Mouse (Mus musculus): ENCODE measurements around the gene Plekhg1. TPM values are rescaled to one million over a fixed set of nuclear protein-coding genes. Genes with fewer than 3 reads are reported as not detected.

The Plekhg1 gene
- polyA plus RNA-seq, 1 experiment from 2014 or later: 16.1 TPM

- H3K4me3 ChIP-seq (replicated peaks): no peak overlapping the region
- no peak for ATAC-seq (ENCODE audit: insufficient number of reproducible peaks, insufficient read depth, low FRiP score, low TSS enrichment, low read depth)
- 95% methylated on average over 6 of the region's 6 CpGs for WGBS
- no peaks in the 10 kb centered on the region for H3K4me1 ChIP-seq (replicated peaks)
- H3K4me2 ChIP-seq: no peak overlapping the region
- H3K27me3 ChIP-seq: no peaks in the 10 kb centered on the region
- H3K9ac ChIP-seq (replicated peaks): no peak overlapping the region
- no peak overlapping the region for H3K27ac ChIP-seq
- H3K36me3 ChIP-seq: peaks cover 31% of the 10 kb centered on the region
- no peaks in the 10 kb centered on the region for H3K9me3 ChIP-seq
These were observed 250.2 kb downstream of the Plekhg1 start for GRCm38 (mm10) chr10:3990295-3990883.

GRCm38 (mm10) chr10:3993365-3994102, 253.4 kb downstream of the Plekhg1 start:
- H3K4me3 ChIP-seq (replicated peaks): no peak overlapping the region
- 83% methylated on average over 8 of the region's 8 CpGs for WGBS
- H3K9ac ChIP-seq (replicated peaks): no peak overlapping the region
- no peak overlapping the region for H3K27ac ChIP-seq
- H3K36me3 ChIP-seq: peaks cover 28% of the 10 kb centered on the region
- H3K4me2 ChIP-seq: no peak overlapping the region
- no peaks in the 10 kb centered on the region for H3K27me3 ChIP-seq
- no peak for ATAC-seq (ENCODE audit: insufficient number of reproducible peaks, insufficient read depth, low FRiP score, low TSS enrichment, low read depth)
- H3K9me3 ChIP-seq: no peaks in the 10 kb centered on the region
- H3K4me1 ChIP-seq (replicated peaks): no peaks in the 10 kb centered on the region

- Histone ChIP-seq H3K9ac (replicated peaks) (no peak overlapping the region), H3K27ac (no peak overlapping the region), H3K36me3 (peaks cover 16% of the 10 kb centered on the region), H3K27me3 (no peaks in the 10 kb centered on the region), H3K4me2 (no peak overlapping the region), H3K9me3 (no peaks in the 10 kb centered on the region), H3K4me1 (replicated peaks) (no peaks in the 10 kb centered on the region), H3K4me3 (replicated peaks) (no peak overlapping the region)
- WGBS: 80% methylated on average over 4 of the region's 4 CpGs
- ATAC-seq (ENCODE audit: insufficient number of reproducible peaks, insufficient read depth, low FRiP score, low TSS enrichment, low read depth): no peak
These were observed 255.1 kb downstream of the Plekhg1 start for GRCm38 (mm10) chr10:3995277-3995676.

DNA sequence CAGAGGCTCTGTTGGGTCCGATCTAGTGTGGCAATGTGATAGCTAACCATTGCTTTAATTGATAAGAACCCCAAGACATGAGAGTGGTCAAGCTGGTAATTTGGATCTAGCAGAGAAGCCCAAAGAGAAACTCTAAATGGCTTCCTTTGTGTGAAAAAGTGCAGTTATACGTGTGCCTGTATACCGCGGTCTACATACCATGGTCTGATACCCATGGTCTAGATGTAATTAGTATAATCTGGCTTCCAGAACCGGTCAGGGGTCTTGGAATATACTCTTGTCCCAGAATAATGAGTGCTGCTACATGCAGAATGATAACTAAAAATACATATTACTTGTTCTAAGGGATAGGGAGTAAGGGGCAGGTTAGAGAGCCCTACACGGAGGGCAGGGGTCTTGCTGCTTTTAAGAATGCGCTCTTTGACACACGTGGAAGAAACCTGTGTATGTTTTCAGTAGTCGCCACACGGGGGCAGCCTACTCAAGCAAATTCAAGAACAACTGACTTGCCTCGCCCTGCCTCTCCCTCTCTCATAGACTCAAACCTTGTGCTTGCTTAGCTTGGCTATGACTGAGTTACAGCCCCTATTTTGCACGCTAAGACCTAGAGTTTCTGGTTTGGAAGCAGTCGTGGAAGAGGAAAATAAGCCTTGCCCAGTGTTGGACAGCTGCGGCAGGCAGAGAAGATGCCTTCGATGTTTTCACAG, 256.2 kb downstream of the Plekhg1 start:
- Histone ChIP-seq H3K9ac (replicated peaks) (no peak overlapping the region), H3K36me3 (peaks cover 13% of the 10 kb centered on the region; the same call in 1 of the 2 replicates), H3K4me1 (replicated peaks) (no peaks in the 10 kb centered on the region), H3K27ac (no peak overlapping the region), H3K4me3 (replicated peaks) (no peak overlapping the region), H3K27me3 (no peaks in the 10 kb centered on the region), H3K9me3 (no peaks in the 10 kb centered on the region), H3K4me2 (no peak overlapping the region)
- 59% methylated on average over 15 of the region's 15 CpGs for WGBS
- peak; percentile 71; the same call in 1 of the 2 replicates for ATAC-seq (ENCODE audit: insufficient number of reproducible peaks, insufficient read depth, low FRiP score, low TSS enrichment, low read depth)

GRCm38 (mm10) chr10:3997851-3998426, 257.8 kb downstream of the Plekhg1 start:
- no peaks in the 10 kb centered on the region for H3K9me3 ChIP-seq
- H3K36me3 ChIP-seq: peaks cover 11% of the 10 kb centered on the region; the same call in 1 of the 2 replicates
- no peak overlapping the region for H3K4me2 ChIP-seq
- H3K4me1 ChIP-seq (replicated peaks): no peaks in the 10 kb centered on the region
- H3K27me3 ChIP-seq: no peaks in the 10 kb centered on the region
- no peak overlapping the region for H3K4me3 ChIP-seq (replicated peaks)
- H3K9ac ChIP-seq (replicated peaks): no peak overlapping the region
- 91% methylated on average over 7 of the region's 7 CpGs for WGBS
- no peak for ATAC-seq (ENCODE audit: insufficient number of reproducible peaks, insufficient read depth, low FRiP score, low TSS enrichment, low read depth)
- no peak overlapping the region for H3K27ac ChIP-seq

DNA sequence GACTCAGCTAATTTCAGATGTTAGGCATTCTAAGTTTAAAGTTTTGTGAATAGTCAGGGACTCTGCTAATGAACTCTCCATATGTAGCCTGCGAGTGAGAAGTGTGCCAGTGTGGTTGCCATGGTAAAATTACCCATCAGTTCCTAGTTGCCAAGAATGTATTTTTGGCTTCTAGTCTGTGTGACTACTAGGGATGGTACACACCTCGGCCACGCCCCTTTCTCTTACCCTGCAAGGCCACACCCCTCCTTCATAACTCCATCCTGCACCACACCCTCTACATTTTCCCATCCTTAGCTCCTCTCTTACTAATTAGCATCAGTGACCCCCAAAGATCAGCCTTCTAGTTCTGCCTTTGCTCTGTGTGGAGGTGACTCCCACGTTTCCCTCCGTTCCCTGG, 262.5 kb downstream of the Plekhg1 start:
- Histone ChIP-seq H3K4me1 (replicated peaks) (peaks cover 9% of the 10 kb centered on the region; the same call in 1 of the 2 replicates), H3K4me3 (replicated peaks) (no peak overlapping the region), H3K9ac (replicated peaks) (no peak overlapping the region), H3K4me2 (no peak overlapping the region), H3K9me3 (no peaks in the 10 kb centered on the region), H3K36me3 (0 out of 2 replicates have a peak, but pooled peaks cover 4% of the 10 kb centered on the region), H3K27ac (no peak overlapping the region), H3K27me3 (no peaks in the 10 kb centered on the region)
- no peak for ATAC-seq (ENCODE audit: insufficient number of reproducible peaks, insufficient read depth, low FRiP score, low TSS enrichment, low read depth)
- 86% methylated on average over 5 of the region's 5 CpGs for WGBS

GRCm38 (mm10) chr10:4005191-4005590, 265.0 kb downstream of the Plekhg1 start:
- 78% methylated on average over 7 of the region's 7 CpGs for WGBS
- Histone ChIP-seq H3K36me3 (no peaks in the 10 kb centered on the region), H3K27me3 (no peaks in the 10 kb centered on the region)

DNA sequence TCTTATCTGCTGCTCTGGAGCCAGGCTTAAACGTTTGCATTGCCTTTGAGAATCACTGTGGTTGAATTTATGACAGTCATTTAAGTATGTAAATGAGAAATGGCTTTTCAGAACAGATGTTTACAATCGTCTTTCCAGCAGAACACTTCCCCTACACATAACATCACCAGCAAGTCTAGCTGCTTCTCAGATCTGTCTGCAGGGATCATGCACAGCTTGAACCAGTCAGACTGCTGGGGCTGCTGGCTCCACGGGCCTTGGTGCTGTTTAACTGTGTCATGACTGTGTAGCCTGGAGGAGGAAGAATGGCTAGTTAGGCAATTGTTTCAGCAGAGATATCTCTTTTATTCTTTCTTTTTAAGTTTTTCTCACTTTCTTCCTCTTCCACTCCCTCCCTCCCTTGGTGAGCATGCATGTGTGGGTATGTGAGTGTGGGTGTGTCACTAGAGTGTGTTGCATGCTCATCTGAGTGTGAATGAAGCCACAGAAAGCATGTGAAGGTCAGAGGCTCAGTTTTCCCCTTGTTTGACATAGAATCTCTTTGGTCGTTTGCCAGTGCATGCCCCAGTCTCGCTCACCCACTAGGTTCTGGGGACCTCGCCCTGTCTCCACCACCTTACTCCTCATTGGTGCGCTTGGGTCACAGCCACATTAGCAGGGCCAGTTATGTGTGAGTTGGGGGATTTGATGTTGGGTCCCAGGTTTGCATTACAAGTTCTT, 266.3 kb downstream of the Plekhg1 start:
- WGBS: 57% methylated on average over 7 of the region's 7 CpGs
- no peaks in the 10 kb centered on the region for H3K9me3 ChIP-seq
- peaks cover 9% of the 10 kb centered on the region; the same call in 1 of the 2 replicates for H3K4me1 ChIP-seq (replicated peaks)
- H3K36me3 ChIP-seq: no peaks in the 10 kb centered on the region
- H3K27me3 ChIP-seq: no peaks in the 10 kb centered on the region
- no peak overlapping the region for H3K9ac ChIP-seq (replicated peaks)
- H3K27ac ChIP-seq: no peak overlapping the region; the same call in 1 of the 2 replicates
- no peak overlapping the region for H3K4me3 ChIP-seq (replicated peaks)
- H3K4me2 ChIP-seq: no peak overlapping the region
- ATAC-seq (ENCODE audit: insufficient number of reproducible peaks, insufficient read depth, low FRiP score, low TSS enrichment, low read depth): no peak

More at GRCm38 (mm10) chr10:4005191-4005590, 265.0 kb downstream of the Plekhg1 start:
- H3K9me3 ChIP-seq: no peaks in the 10 kb centered on the region
- H3K27ac ChIP-seq: no peak overlapping the region
- no peak overlapping the region for H3K4me2 ChIP-seq
- ATAC-seq (ENCODE audit: insufficient number of reproducible peaks, insufficient read depth, low FRiP score, low TSS enrichment, low read depth): no peak
- no peak overlapping the region for H3K9ac ChIP-seq (replicated peaks)
- peaks cover 9% of the 10 kb centered on the region; the same call in 1 of the 2 replicates for H3K4me1 ChIP-seq (replicated peaks)
- no peak overlapping the region for H3K4me3 ChIP-seq (replicated peaks)

All from limb, embryonic 12.5 days (tissue).